Mouse (Mus musculus): Measurements from ENCODE around the gene Gm49510. TPM values are rescaled to one million over a fixed set of nuclear protein-coding genes. Genes with fewer than 3 reads are reported as not detected.

Gene Gm49510
- polyA plus RNA-seq, 1 experiment: not detected

- peaks cover 7% of the 10 kb centered on the region for H3K4me1 ChIP-seq (ENCODE audit: control insufficient read depth, insufficient read depth, low read length)
- no peak overlapping the region for H3K4me3 ChIP-seq (ENCODE audit: low read depth, low read length)
- TF ChIP-seq EP300 (IDR thresholded peaks at IDR 0.05; ENCODE audit: insufficient read depth, low read depth, low read length): no peak
- no peak for TF ChIP-seq CTCF (IDR thresholded peaks at IDR 0.05; ENCODE audit: low read depth, low read length)
- no peak for TF ChIP-seq POLR2A (IDR thresholded peaks at IDR 0.05; ENCODE audit: insufficient read depth, low read length)
- H3K27me3 ChIP-seq (ENCODE audit: control insufficient read depth, insufficient read depth, low read length, poor library complexity, severe bottlenecking): no peaks in the 10 kb centered on the region
- no peaks in the 10 kb centered on the region for H3K36me3 ChIP-seq (ENCODE audit: control insufficient read depth, insufficient read depth, low read length, poor library complexity, severe bottlenecking)
- H3K27ac ChIP-seq (ENCODE audit: insufficient read depth, low read length): peak overlapping the region; percentile 33; the same call in 1 of the 2 replicates
- no peaks in the 10 kb centered on the region for H3K9me3 ChIP-seq (replicated peaks; ENCODE audit: control insufficient read depth, insufficient read depth, low read length, poor library complexity, severe bottlenecking)
- H3K9ac ChIP-seq (ENCODE audit: low read depth, poor library complexity, severe bottlenecking): no peak overlapping the region
Measured at GRCm38 (mm10) chr15:78928539-78928938, 29.1 kb downstream of the Gm49510 start.

GRCm38 (mm10) chr15:78930192-78930706 lies 30.8 kb downstream of the Gm49510 start:
- H3K4me3 ChIP-seq (ENCODE audit: low read depth, low read length): no peak overlapping the region
- no peak overlapping the region for H3K27ac ChIP-seq (ENCODE audit: insufficient read depth, low read length)
- H3K4me1 ChIP-seq (ENCODE audit: control insufficient read depth, insufficient read depth, low read length): peaks cover 5% of the 10 kb centered on the region
- H3K9ac ChIP-seq (ENCODE audit: low read depth, poor library complexity, severe bottlenecking): no peak overlapping the region
- H3K27me3 ChIP-seq (ENCODE audit: control insufficient read depth, insufficient read depth, low read length, poor library complexity, severe bottlenecking): no peaks in the 10 kb centered on the region
- no peaks in the 10 kb centered on the region for H3K9me3 ChIP-seq (replicated peaks; ENCODE audit: control insufficient read depth, insufficient read depth, low read length, poor library complexity, severe bottlenecking)
- H3K36me3 ChIP-seq (ENCODE audit: control insufficient read depth, insufficient read depth, low read length, poor library complexity, severe bottlenecking): no peaks in the 10 kb centered on the region
- no peak for TF ChIP-seq POLR2A (IDR thresholded peaks at IDR 0.05; ENCODE audit: insufficient read depth, low read length)
- TF ChIP-seq CTCF (IDR thresholded peaks at IDR 0.05; ENCODE audit: low read depth, low read length): no peak
- TF ChIP-seq EP300 (IDR thresholded peaks at IDR 0.05; ENCODE audit: insufficient read depth, low read depth, low read length): no peak

- H3K4me1 ChIP-seq (ENCODE audit: control insufficient read depth, insufficient read depth, low read length): peaks cover 4% of the 10 kb centered on the region
- no peaks in the 10 kb centered on the region for H3K36me3 ChIP-seq (ENCODE audit: control insufficient read depth, insufficient read depth, low read length, poor library complexity, severe bottlenecking)
- no peak overlapping the region for H3K4me3 ChIP-seq (ENCODE audit: low read depth, low read length)
- TF ChIP-seq CTCF (IDR thresholded peaks at IDR 0.05; ENCODE audit: low read depth, low read length) (no peak), EP300 (IDR thresholded peaks at IDR 0.05; ENCODE audit: insufficient read depth, low read depth, low read length) (no peak), POLR2A (IDR thresholded peaks at IDR 0.05; ENCODE audit: insufficient read depth, low read length) (no peak)
- H3K27me3 ChIP-seq (ENCODE audit: control insufficient read depth, insufficient read depth, low read length, poor library complexity, severe bottlenecking): no peaks in the 10 kb centered on the region
- H3K9me3 ChIP-seq (replicated peaks; ENCODE audit: control insufficient read depth, insufficient read depth, low read length, poor library complexity, severe bottlenecking): no peaks in the 10 kb centered on the region
- H3K27ac ChIP-seq (ENCODE audit: insufficient read depth, low read length): no peak overlapping the region
- H3K9ac ChIP-seq (ENCODE audit: low read depth, poor library complexity, severe bottlenecking): no peak overlapping the region
Measured at GRCm38 (mm10) chr15:78930801-78931426, 31.4 kb downstream of the Gm49510 start.

DNA sequence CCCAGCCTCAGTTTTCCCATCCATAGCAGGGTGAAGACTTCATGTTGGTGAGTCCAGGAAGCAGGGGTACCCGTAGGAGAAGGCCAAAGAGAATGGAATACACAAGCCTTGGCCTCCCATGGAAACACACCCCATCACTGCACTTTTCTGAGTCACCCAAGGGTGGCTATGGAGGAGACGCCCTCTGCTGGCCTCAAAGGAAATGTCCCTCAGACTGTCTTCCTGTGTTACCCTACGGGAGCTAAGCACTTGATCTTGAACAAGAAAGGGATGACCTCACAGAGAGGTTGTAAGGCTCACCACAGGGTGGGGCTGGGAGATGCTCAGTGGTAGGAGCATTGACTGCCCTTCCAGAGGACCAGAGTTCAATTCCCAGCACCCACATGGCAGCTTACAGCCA lies 32.1 kb downstream of the Gm49510 start:
- Histone ChIP-seq H3K9ac (ENCODE audit: low read depth, poor library complexity, severe bottlenecking) (no peak overlapping the region), H3K27ac (ENCODE audit: insufficient read depth, low read length) (no peak overlapping the region), H3K4me3 (ENCODE audit: low read depth, low read length) (no peak overlapping the region), H3K4me1 (ENCODE audit: control insufficient read depth, insufficient read depth, low read length) (peaks cover 8% of the 10 kb centered on the region), H3K9me3 (replicated peaks; ENCODE audit: control insufficient read depth, insufficient read depth, low read length, poor library complexity, severe bottlenecking) (no peaks in the 10 kb centered on the region), H3K27me3 (ENCODE audit: control insufficient read depth, insufficient read depth, low read length, poor library complexity, severe bottlenecking) (no peaks in the 10 kb centered on the region), H3K36me3 (ENCODE audit: control insufficient read depth, insufficient read depth, low read length, poor library complexity, severe bottlenecking) (no peaks in the 10 kb centered on the region)
- no peak for TF ChIP-seq POLR2A (IDR thresholded peaks at IDR 0.05; ENCODE audit: insufficient read depth, low read length)
- peak; percentile 73 for TF ChIP-seq CTCF (IDR thresholded peaks at IDR 0.05; ENCODE audit: low read depth, low read length)

DNA sequence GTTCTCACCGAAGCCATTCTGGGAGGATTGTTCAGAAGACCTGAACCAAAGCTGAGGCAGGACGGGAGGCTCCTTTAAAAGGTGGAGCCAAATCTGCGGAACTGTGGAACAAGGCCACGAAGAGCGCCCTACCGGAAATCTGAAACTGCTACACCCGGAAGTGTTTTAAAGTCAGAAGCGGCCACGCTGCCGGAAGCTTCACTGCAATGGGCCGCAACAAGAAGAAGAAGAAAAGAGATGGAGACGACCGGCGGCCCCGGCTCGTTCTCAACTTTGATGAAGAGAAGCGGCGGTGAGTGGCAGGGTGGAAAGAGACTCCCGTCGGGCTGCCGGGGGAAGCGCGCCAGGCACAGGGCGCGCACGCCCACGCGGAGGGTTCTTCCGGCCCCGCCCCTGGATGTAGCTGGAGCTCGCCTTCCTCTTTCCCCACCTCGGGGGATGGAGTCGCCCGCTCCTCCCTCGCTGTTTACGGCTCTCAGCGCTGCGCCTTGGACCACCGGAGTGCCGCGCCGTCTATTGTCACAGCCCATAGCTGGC lies 35.4 kb downstream of the Gm49510 start, which contains the start of gene Nol12:
Gene Nol12 (plus strand): TSS at position 150 of the 537 bp plus-strand sequence.
- Histone ChIP-seq H3K27me3 (ENCODE audit: control insufficient read depth, insufficient read depth, low read length, poor library complexity, severe bottlenecking) (no peaks in the 10 kb centered on the region), H3K36me3 (ENCODE audit: control insufficient read depth, insufficient read depth, low read length, poor library complexity, severe bottlenecking) (peaks cover 3% of the 10 kb centered on the region), H3K4me3 (ENCODE audit: low read depth, low read length) (peak within 1 kb of the TSS; percentile 85), H3K9me3 (replicated peaks; ENCODE audit: control insufficient read depth, insufficient read depth, low read length, poor library complexity, severe bottlenecking) (no peaks in the 10 kb centered on the region), H3K4me1 (ENCODE audit: control insufficient read depth, insufficient read depth, low read length) (peaks cover 4% of the 10 kb centered on the region), H3K9ac (ENCODE audit: low read depth, poor library complexity, severe bottlenecking) (peak within 1 kb of the TSS; percentile 80), H3K27ac (ENCODE audit: insufficient read depth, low read length) (no peak within 1 kb of the TSS)
- TF ChIP-seq EP300 (IDR thresholded peaks at IDR 0.05; ENCODE audit: insufficient read depth, low read depth, low read length) (no peak), CTCF (IDR thresholded peaks at IDR 0.05; ENCODE audit: low read depth, low read length) (no peak), POLR2A (IDR thresholded peaks at IDR 0.05; ENCODE audit: insufficient read depth, low read length) (no peak)

- no peak overlapping the region for H3K27ac ChIP-seq (ENCODE audit: insufficient read depth, low read length)
Measured at GRCm38 (mm10) chr15:78936403-78936802, 36.9 kb downstream of the Gm49510 start.

More at GRCm38 (mm10) chr15:78936403-78936802, 36.9 kb downstream of the Gm49510 start:
- Histone ChIP-seq H3K4me3 (ENCODE audit: low read depth, low read length) (no peak overlapping the region), H3K4me1 (ENCODE audit: control insufficient read depth, insufficient read depth, low read length) (peaks cover 4% of the 10 kb centered on the region), H3K27me3 (ENCODE audit: control insufficient read depth, insufficient read depth, low read length, poor library complexity, severe bottlenecking) (no peaks in the 10 kb centered on the region), H3K9ac (ENCODE audit: low read depth, poor library complexity, severe bottlenecking) (0 out of 2 replicates have a peak overlapping the region, but pooled peaks have one; percentile 80), H3K36me3 (ENCODE audit: control insufficient read depth, insufficient read depth, low read length, poor library complexity, severe bottlenecking) (peaks cover 16% of the 10 kb centered on the region), H3K9me3 (replicated peaks; ENCODE audit: control insufficient read depth, insufficient read depth, low read length, poor library complexity, severe bottlenecking) (no peaks in the 10 kb centered on the region)
- TF ChIP-seq EP300 (IDR thresholded peaks at IDR 0.05; ENCODE audit: insufficient read depth, low read depth, low read length): no peak
- TF ChIP-seq CTCF (IDR thresholded peaks at IDR 0.05; ENCODE audit: low read depth, low read length): no peak
- TF ChIP-seq POLR2A (IDR thresholded peaks at IDR 0.05; ENCODE audit: insufficient read depth, low read length): no peak

All from ES-Bruce4 (cell line).